Mouse (Mus musculus): Measurements from ENCODE around the gene Lzts3. TPM values are rescaled to one million over a fixed set of nuclear protein-coding genes. Genes with fewer than 3 reads are reported as not detected.
A peak's percentile ranks its signal among the peaks of the same experiment; 100 is the strongest.

Lzts3 gene
- polyA plus RNA-seq, 1 experiment from 2014 or later = 1.6 TPM

GRCm38 (mm10) chr2:130664102-130664701 lies 21.6 kb upstream of the Lzts3 start, which contains the start of gene Ddrgk1:
Gene Ddrgk1, minus strand, starts transcription at chr2:130664659.
- Histone ChIP-seq H3K27ac (ENCODE audit: low read depth, low read length) (peak within 1 kb of the TSS; percentile 97), H3K9me3 (ENCODE audit: control insufficient read depth, low read length) (no peaks in the 10 kb centered on the region), H3K4me1 (replicated peaks; ENCODE audit: control insufficient read depth, insufficient read depth, low read length) (0 out of 2 replicates have a peak, but pooled peaks cover 2% of the 10 kb centered on the region), H3K9ac (ENCODE audit: low read depth, low read length) (peak within 1 kb of the TSS; percentile 88), H3K4me3 (ENCODE audit: low read depth, low read length) (peak within 1 kb of the TSS; percentile 59), H3K4me2 (replicated peaks; ENCODE audit: low read depth, low read length) (peak within 1 kb of the TSS; percentile 62), H3K27me3 (ENCODE audit: control insufficient read depth, insufficient read depth, low read length) (no peaks in the 10 kb centered on the region), H3K36me3 (ENCODE audit: control insufficient read depth, insufficient read depth, low read length) (peaks cover 4% of the 10 kb centered on the region; the same call in 1 of the 2 replicates)
- peak; percentile 95 for ATAC-seq (ENCODE audit: low FRiP score)
- peak; percentile 94 for DNase-seq (ENCODE audit: low spot score)
- WGBS = under 1% methylated on average over 40 of the region's 40 CpGs

- Histone ChIP-seq H3K9ac (ENCODE audit: low read depth, low read length) (peak overlapping the region; percentile 88), H3K27me3 (ENCODE audit: control insufficient read depth, insufficient read depth, low read length) (no peaks in the 10 kb centered on the region), H3K4me1 (replicated peaks; ENCODE audit: control insufficient read depth, insufficient read depth, low read length) (0 out of 2 replicates have a peak, but pooled peaks cover 2% of the 10 kb centered on the region), H3K27ac (ENCODE audit: low read depth, low read length) (no peak overlapping the region), H3K4me2 (replicated peaks; ENCODE audit: low read depth, low read length) (peak overlapping the region; percentile 62), H3K36me3 (ENCODE audit: control insufficient read depth, insufficient read depth, low read length) (peaks cover 4% of the 10 kb centered on the region; the same call in 1 of the 2 replicates), H3K4me3 (ENCODE audit: low read depth, low read length) (peak overlapping the region; percentile 59), H3K9me3 (ENCODE audit: control insufficient read depth, low read length) (no peaks in the 10 kb centered on the region)
- ATAC-seq (ENCODE audit: low FRiP score) (no peak), DNase-seq (ENCODE audit: low spot score) (no peak)
- 92% methylated on average over 11 of the region's 11 CpGs for WGBS
These were observed 20.7 kb upstream of the Lzts3 start for GRCm38 (mm10) chr2:130663342-130663741.

GRCm38 (mm10) chr2:130658530-130658929 lies 15.9 kb upstream of the Lzts3 start:
- Histone ChIP-seq H3K27ac (ENCODE audit: low read depth, low read length) (no peak overlapping the region), H3K4me3 (ENCODE audit: low read depth, low read length) (no peak overlapping the region), H3K4me1 (replicated peaks; ENCODE audit: control insufficient read depth, insufficient read depth, low read length) (0 out of 2 replicates have a peak, but pooled peaks cover 2% of the 10 kb centered on the region), H3K9ac (ENCODE audit: low read depth, low read length) (no peak overlapping the region), H3K27me3 (ENCODE audit: control insufficient read depth, insufficient read depth, low read length) (no peaks in the 10 kb centered on the region), H3K4me2 (replicated peaks; ENCODE audit: low read depth, low read length) (no peak overlapping the region), H3K9me3 (ENCODE audit: control insufficient read depth, low read length) (no peaks in the 10 kb centered on the region), H3K36me3 (ENCODE audit: control insufficient read depth, insufficient read depth, low read length) (peaks cover 4% of the 10 kb centered on the region; the same call in 1 of the 2 replicates)
- 95% methylated on average over 10 of the region's 10 CpGs for WGBS
- ATAC-seq (ENCODE audit: low FRiP score) (no peak), DNase-seq (ENCODE audit: low spot score) (no peak)

- H3K36me3 ChIP-seq (ENCODE audit: control insufficient read depth, insufficient read depth, low read length) = peaks cover 4% of the 10 kb centered on the region; the same call in 1 of the 2 replicates
- 88% methylated on average over 6 of the region's 6 CpGs for WGBS
- no peak for ATAC-seq (ENCODE audit: low FRiP score)
These were observed 14.9 kb upstream of the Lzts3 start for GRCm38 (mm10) chr2:130657541-130657940.

GRCm38 (mm10) chr2:130656536-130656935 lies 13.9 kb upstream of the Lzts3 start:
- Histone ChIP-seq H3K27ac (ENCODE audit: low read depth, low read length) (no peak overlapping the region), H3K4me2 (replicated peaks; ENCODE audit: low read depth, low read length) (no peak overlapping the region), H3K27me3 (ENCODE audit: control insufficient read depth, insufficient read depth, low read length) (no peaks in the 10 kb centered on the region), H3K4me3 (ENCODE audit: low read depth, low read length) (no peak overlapping the region), H3K36me3 (ENCODE audit: control insufficient read depth, insufficient read depth, low read length) (peaks cover 2% of the 10 kb centered on the region; the same call in 1 of the 2 replicates), H3K9ac (ENCODE audit: low read depth, low read length) (no peak overlapping the region), H3K4me1 (replicated peaks; ENCODE audit: control insufficient read depth, insufficient read depth, low read length) (no peaks in the 10 kb centered on the region), H3K9me3 (ENCODE audit: control insufficient read depth, low read length) (no peaks in the 10 kb centered on the region)
- WGBS = 92% methylated on average over 9 of the region's 9 CpGs
- DNase-seq (ENCODE audit: low spot score) = no peak
- no peak for ATAC-seq (ENCODE audit: low FRiP score)

More at GRCm38 (mm10) chr2:130657541-130657940, 14.9 kb upstream of the Lzts3 start:
- Histone ChIP-seq H3K27me3 (ENCODE audit: control insufficient read depth, insufficient read depth, low read length) (no peaks in the 10 kb centered on the region), H3K4me1 (replicated peaks; ENCODE audit: control insufficient read depth, insufficient read depth, low read length) (no peaks in the 10 kb centered on the region), H3K4me3 (ENCODE audit: low read depth, low read length) (no peak overlapping the region), H3K9ac (ENCODE audit: low read depth, low read length) (no peak overlapping the region), H3K4me2 (replicated peaks; ENCODE audit: low read depth, low read length) (no peak overlapping the region), H3K27ac (ENCODE audit: low read depth, low read length) (no peak overlapping the region), H3K9me3 (ENCODE audit: control insufficient read depth, low read length) (no peaks in the 10 kb centered on the region)
- no peak for DNase-seq (ENCODE audit: low spot score)

- Histone ChIP-seq H3K9me3 (ENCODE audit: control insufficient read depth, low read length) (no peaks in the 10 kb centered on the region), H3K4me1 (replicated peaks; ENCODE audit: control insufficient read depth, insufficient read depth, low read length) (no peaks in the 10 kb centered on the region), H3K27ac (ENCODE audit: low read depth, low read length) (no peak overlapping the region), H3K4me2 (replicated peaks; ENCODE audit: low read depth, low read length) (no peak overlapping the region), H3K27me3 (ENCODE audit: control insufficient read depth, insufficient read depth, low read length) (no peaks in the 10 kb centered on the region), H3K4me3 (ENCODE audit: low read depth, low read length) (no peak overlapping the region), H3K9ac (ENCODE audit: low read depth, low read length) (no peak overlapping the region), H3K36me3 (ENCODE audit: control insufficient read depth, insufficient read depth, low read length) (no peaks in the 10 kb centered on the region; the same call in 1 of the 2 replicates)
- ATAC-seq (ENCODE audit: low FRiP score) (no peak), DNase-seq (ENCODE audit: low spot score) (no peak)
- 87% methylated on average over 6 of the region's 6 CpGs for WGBS
These were observed 13.2 kb upstream of the Lzts3 start for GRCm38 (mm10) chr2:130655660-130656339.

- no peak for DNase-seq (ENCODE audit: low spot score)
- no peak for ATAC-seq (ENCODE audit: low FRiP score)
- H3K36me3 ChIP-seq (ENCODE audit: control insufficient read depth, insufficient read depth, low read length) = no peaks in the 10 kb centered on the region
- no peaks in the 10 kb centered on the region for H3K27me3 ChIP-seq (ENCODE audit: control insufficient read depth, insufficient read depth, low read length)
- no peak overlapping the region for H3K4me2 ChIP-seq (replicated peaks; ENCODE audit: low read depth, low read length)
- H3K4me1 ChIP-seq (replicated peaks; ENCODE audit: control insufficient read depth, insufficient read depth, low read length) = no peaks in the 10 kb centered on the region
- H3K4me3 ChIP-seq (ENCODE audit: low read depth, low read length) = no peak overlapping the region
- 97% methylated on average over 1 of the region's 1 CpGs for WGBS
- no peak overlapping the region for H3K9ac ChIP-seq (ENCODE audit: low read depth, low read length)
- H3K27ac ChIP-seq (ENCODE audit: low read depth, low read length) = no peak overlapping the region
- H3K9me3 ChIP-seq (ENCODE audit: control insufficient read depth, low read length) = no peaks in the 10 kb centered on the region
These were observed 11.2 kb upstream of the Lzts3 start for GRCm38 (mm10) chr2:130653760-130654159.

- no peak overlapping the region for H3K9ac ChIP-seq (ENCODE audit: low read depth, low read length)
- no peaks in the 10 kb centered on the region for H3K27me3 ChIP-seq (ENCODE audit: control insufficient read depth, insufficient read depth, low read length)
- H3K36me3 ChIP-seq (ENCODE audit: control insufficient read depth, insufficient read depth, low read length) = no peaks in the 10 kb centered on the region
- DNase-seq (ENCODE audit: low spot score) (no peak), ATAC-seq (ENCODE audit: low FRiP score) (no peak)
- no peaks in the 10 kb centered on the region for H3K4me1 ChIP-seq (replicated peaks; ENCODE audit: control insufficient read depth, insufficient read depth, low read length)
- 96% methylated on average over 2 of the region's 2 CpGs for WGBS
- H3K4me2 ChIP-seq (replicated peaks; ENCODE audit: low read depth, low read length) = no peak overlapping the region
- H3K4me3 ChIP-seq (ENCODE audit: low read depth, low read length) = no peak overlapping the region
- H3K27ac ChIP-seq (ENCODE audit: low read depth, low read length) = no peak overlapping the region
- H3K9me3 ChIP-seq (ENCODE audit: control insufficient read depth, low read length) = no peaks in the 10 kb centered on the region
These were observed 10.7 kb upstream of the Lzts3 start for GRCm38 (mm10) chr2:130653303-130653702.

Data from hindbrain, embryonic 11.5 days (tissue).